Mouse (Mus musculus) cerebellum, postnatal 10 days (tissue): ENCODE measurements around the gene Chrna4.

Experiments used
- DNase-seq, 2 experiments: peaks; one replicate each; pipeline ENCODE4 v3.0.0; 2021; ENCODE audit warnings: mixed read lengths in 2 of 2

The Chrna4 gene

DNA sequence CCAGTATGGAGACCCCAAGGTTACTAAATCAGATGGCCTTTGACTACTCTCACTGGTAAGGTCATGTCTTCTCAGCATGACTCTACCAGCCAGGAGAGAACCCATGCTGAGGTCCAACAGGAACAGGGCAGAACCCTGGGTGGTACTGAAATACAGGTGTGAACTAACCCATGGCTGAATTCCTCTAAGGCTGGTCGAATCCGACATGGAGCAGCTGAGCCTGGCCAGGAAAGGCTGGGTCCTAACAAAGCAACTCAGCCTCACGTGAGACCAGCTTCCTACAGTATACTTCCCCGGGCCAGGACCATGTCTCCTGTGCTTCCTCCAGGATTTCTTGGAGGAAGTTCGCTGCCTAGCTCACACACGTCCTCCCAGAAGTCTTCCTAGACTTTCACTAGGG is 6.8 kb downstream of the Chrna4 start:
- DNase-seq, result no peak

DNA sequence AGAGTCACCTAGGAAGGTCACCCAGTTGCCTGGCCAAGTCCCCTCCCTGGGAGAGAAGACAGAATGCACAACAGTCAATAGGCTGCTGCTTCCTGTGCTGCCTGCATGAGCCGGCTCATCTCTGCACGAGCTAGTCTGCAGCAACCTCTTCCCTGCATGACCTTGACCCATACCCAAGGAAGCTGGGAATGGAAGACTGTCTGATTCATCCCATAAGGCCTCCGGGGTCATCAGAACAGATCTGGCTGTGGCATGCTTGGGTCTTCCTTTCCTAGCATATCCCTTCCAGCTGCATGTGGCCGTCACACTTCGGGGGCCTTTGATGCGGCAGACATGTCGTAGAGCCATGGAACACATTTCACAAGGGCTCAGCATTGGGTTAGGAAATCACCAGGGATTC is 8.2 kb downstream of the Chrna4 start:
- no peak for DNase-seq

- DNase-seq, result peak; percentile 28 to 52
These were observed 10.0 kb downstream of the Chrna4 start for GRCm38 (mm10) chr2:181033310-181033709.

GRCm38 (mm10) chr2:181032407-181032806 is 10.9 kb downstream of the Chrna4 start:
- peak; percentile 84 to 90 for DNase-seq

- DNase-seq, result no peak
These were observed 11.9 kb downstream of the Chrna4 start for GRCm38 (mm10) chr2:181031406-181031934.

- no peak for DNase-seq
These were observed 35.0 kb downstream of the Chrna4 start for GRCm38 (mm10) chr2:181008339-181008738.

GRCm38 (mm10) chr2:181007054-181007453 is 36.3 kb downstream of the Chrna4 start:
- no peak for DNase-seq

- DNase-seq, result no peak
These were observed 46.4 kb downstream of the Chrna4 start for GRCm38 (mm10) chr2:180996905-180997304.

DNA sequence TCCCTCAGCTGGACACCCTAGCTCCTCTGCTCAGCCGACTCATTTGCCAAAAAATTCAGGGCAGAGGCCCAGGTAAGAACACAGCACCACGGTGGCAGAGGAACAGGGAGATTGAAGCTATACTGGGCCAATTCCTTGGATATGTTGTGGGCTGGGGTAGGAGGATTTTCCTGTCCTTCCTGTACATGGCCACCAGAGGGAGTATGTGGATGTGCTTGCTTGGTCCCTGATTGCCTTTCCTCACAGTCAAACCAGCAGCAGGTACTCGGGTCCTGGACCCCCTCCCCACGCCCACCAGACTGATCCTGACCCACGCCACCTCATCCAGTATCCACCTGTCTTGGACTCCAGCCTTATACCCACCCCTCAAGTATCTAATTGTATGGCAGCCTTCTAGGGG is 46.9 kb downstream of the Chrna4 start:
- peak; percentile 73 to 81 for DNase-seq

DNA sequence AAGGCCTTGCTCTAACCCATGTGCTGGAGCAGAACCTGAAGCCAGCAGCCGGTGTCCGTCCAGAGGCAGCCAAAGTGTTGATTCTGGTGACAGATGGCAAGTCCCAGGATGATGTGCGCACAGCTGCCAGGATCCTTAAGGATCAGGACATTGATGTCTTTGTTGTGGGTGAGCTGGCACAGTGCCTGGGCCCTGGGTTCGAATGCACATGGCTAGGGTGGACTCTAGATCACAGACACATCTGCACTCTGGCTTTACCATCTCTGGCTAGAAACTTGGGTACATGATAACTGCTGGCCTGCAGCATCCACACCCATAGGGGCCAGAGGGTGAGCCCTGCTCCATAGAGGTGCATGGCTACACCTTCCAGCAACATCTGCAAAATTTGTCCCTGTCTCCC is 47.9 kb downstream of the Chrna4 start:
- DNase-seq, result peak; percentile 44 to 52

DNA sequence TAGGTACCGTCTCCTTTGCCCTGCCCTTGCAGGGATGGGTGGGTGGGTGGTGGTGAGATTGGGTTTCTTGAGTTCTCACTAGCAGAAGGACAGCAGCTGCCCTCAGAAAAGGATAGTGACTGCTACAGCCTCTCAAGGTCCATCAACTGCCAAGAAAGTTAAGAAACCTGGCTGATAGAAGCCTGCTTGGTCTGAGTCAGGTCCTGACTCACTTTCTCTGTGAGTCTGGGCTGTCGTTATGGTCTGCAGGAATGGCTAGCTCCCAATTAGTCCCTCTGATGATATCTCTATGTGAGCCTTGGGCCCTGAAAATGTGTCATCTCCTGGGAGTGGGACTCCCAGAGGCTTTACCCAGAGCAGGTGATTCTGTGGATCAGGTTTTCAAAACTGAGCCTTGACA is 49.0 kb downstream of the Chrna4 start:
- DNase-seq, result no peak

DNA sequence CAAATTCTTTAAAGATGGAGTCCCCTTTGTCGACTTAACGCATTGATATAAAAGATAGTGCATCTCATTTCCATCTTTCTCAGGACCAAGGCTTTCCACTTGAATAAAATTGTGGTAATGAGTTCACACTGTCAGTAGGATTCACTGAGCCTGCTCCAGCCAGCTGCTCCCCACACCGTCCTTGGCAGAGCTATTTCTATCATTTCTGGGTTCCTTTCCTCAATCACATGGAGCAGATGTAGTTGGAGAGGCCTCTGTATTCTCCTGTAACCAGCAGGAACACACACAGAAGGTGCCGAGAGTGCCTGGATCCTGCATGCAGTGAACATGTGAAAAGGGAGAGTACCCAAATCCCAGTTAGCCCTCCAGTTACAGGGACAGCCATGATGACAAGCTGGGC is 53.0 kb downstream of the Chrna4 start:
- no peak for DNase-seq

- no peak for DNase-seq
These were observed 54.4 kb downstream of the Chrna4 start for GRCm38 (mm10) chr2:180988948-180989347.

DNA sequence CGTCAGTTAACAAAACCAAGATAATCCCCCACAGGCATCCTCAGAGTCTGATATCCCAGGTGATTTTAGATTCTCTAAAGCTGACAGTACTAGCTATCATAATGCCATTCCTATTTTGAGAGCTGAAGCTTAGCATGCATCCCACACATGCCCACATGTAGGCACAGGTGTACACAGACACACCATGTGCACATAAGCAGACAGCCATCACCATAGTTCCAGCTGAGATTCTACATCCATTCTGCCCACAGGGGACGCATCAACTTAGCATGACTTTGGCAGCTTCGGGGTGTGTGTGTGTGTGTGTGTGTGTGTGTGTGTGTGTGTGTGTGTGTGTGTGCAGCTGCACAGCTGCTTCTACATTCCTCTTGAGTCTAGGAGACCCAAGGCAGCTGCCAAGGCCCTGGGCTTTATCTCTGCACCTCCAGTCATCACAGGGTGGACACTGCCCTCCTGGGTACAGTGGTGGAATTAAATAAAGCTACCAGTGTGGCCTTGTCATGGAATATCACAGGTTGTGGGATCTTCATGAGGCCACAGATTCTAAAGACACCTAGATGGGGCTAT is 54.9 kb downstream of the Chrna4 start:
- DNase-seq, result no peak

GRCm38 (mm10) chr2:180987432-180988030 is 55.8 kb downstream of the Chrna4 start:
- DNase-seq, result no peak

DNA sequence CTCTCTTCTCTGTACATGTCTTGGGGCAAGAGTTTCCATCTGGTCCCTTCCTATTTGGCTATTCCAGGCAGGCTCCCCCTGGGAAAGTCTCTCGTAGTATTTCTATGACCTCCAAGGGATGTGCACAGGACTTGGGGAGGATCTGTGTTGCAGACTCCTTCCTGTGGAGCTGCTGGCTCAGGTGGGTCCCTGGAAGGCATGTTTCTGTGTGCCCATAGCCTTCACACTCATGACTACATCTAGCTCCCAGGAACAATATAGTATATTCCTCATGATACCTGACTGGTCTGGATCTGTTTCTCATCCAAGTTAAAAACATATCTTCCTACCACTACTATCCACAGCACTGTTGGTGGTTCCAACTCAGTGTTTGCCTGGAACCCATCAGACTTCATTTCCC is 56.3 kb downstream of the Chrna4 start:
- DNase-seq, result no peak

GRCm38 (mm10) chr2:180986449-180986848 is 56.9 kb downstream of the Chrna4 start, which contains the start of gene Col20a1:
Gene Col20a1 (plus strand): TSS chr2:180986535.
- DNase-seq, result no peak

DNA sequence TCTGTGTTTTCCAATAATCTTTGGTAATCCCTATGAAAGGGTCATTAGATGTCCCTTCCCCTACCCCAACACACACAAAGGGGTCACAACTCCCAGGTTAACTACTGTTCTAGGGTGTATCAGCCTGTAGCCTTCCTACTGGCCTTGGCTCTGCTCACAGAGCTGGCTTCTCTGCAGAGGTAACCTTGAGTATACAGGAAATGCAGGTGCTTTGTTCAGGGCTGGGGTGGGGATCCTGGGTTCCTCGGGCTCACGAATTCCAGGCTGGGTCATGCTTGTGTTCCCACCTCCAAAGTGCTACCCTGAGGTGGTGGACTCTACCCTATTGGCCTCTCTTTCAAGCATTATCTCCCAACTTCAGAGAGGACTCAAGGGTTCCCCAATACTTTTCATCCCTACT is 57.7 kb downstream of the Chrna4 start:
- no peak for DNase-seq

DNA sequence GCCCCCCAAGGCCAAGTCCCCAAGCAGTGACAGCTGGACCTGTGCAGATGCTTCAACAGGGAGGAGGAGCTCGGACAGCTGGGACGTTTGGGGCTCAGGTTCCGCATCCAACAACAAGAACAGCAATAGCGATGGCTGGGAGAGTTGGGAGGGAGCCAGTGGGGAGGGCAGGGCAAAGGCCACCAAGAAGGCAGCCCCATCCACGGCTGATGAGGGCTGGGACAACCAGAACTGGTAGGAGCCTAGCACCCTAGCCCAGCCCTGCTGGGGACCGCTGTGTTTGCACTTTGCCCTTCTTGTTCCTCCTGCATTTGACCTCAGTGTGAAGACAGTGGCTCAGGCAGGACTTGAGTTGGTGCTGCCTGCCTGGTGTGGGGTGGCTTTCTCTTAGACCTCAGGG is 62.2 kb downstream of the Chrna4 start:
- DNase-seq, result no peak
